Mouse (Mus musculus) embryonic facial prominence, embryonic 14.5 days (tissue): ENCODE data around the gene Nup107. TPM values are rescaled to one million over a fixed set of nuclear protein-coding genes. Genes with fewer than 3 reads are reported as not detected.

Source experiments
- ATAC-seq: fragments of 200-750 bp; cut with Nextera tagmentation; 2 replicates; pipeline ENCODE4 v1.8.0; 2017; ENCODE audit warnings: low read depth, moderate number of reproducible peaks, moderate TSS enrichment
- DNase-seq: peaks from one replicate; pipeline ENCODE4 v3.0.0-alpha.2; 2015; ENCODE audit warnings: low spot score
- H3K27ac ChIP-seq: fragments of 300-500 bp; sonication (generic); replicated peaks from 2 replicates; pipeline ENCODE4 v1.5.1; 2014; ENCODE audit warnings: low read depth, mild to moderate bottlenecking, low read length, moderate library complexity
- H3K27me3 ChIP-seq: fragments of 300-500 bp; sonication (generic); replicated peaks from 2 replicates; pipeline ENCODE4 v1.6.1; 2014; ENCODE audit warnings: low read length; ENCODE audit not compliant: control insufficient read depth, insufficient read depth
- H3K36me3 ChIP-seq: fragments of 300-500 bp; sonication (generic); 2 replicates; pipeline ENCODE4 v1.6.1; 2014; ENCODE audit warnings: low read length, mixed read lengths; ENCODE audit not compliant: control insufficient read depth, insufficient read depth
- H3K4me1 ChIP-seq: fragments of 300-500 bp; sonication (generic); 2 replicates; pipeline ENCODE4 v1.6.1; 2014; ENCODE audit warnings: antibody characterized with exemption, low read length; ENCODE audit not compliant: control insufficient read depth, insufficient read depth
- H3K4me2 ChIP-seq: fragments of 300-500 bp; sonication (generic); 2 replicates; pipeline ENCODE4 v1.6.1; 2014; ENCODE audit warnings: low read depth, mild to moderate bottlenecking, low read length, moderate library complexity, mixed read lengths
- H3K4me3 ChIP-seq: fragments of 300-500 bp; sonication (generic); 2 replicates; pipeline ENCODE4 v1.5.1; 2014; ENCODE audit warnings: low read depth, mild to moderate bottlenecking, low read length
- H3K9ac ChIP-seq: fragments of 300-500 bp; sonication (generic); 2 replicates; pipeline ENCODE4 v1.6.1; 2014; ENCODE audit warnings: low read depth, mild to moderate bottlenecking, low read length, moderate library complexity, mixed read lengths
- H3K9me3 ChIP-seq: fragments of 300-500 bp; sonication (generic); 2 replicates; pipeline ENCODE4 v1.6.1; 2016; ENCODE audit warnings: low read length; ENCODE audit not compliant: control insufficient read depth
- WGBS: fragments of 180-500 bp; shearing (Covaris S2); extraction: QIAGEN DNeasy Blood & Tissue Kit; methylation state at CpG from one replicate; pipeline ENCODE4 v1.1.7; 2014; 5-methylcytosine and 5-hydroxymethylcytosine counted together
- polyA plus RNA-seq: library from polyadenylated mRNA; unstranded; fragments of >200 nt; fragmentation: Nextera tagmentation; extraction: Ambion mirVana; gene quantifications from 2 replicates; pipeline ENCODE4 v1.2.1, GENCODE M21; 2014

Gene Nup107
- polyA plus RNA-seq = 50.6 and 59.6 TPM in 2 replicates

- H3K36me3 ChIP-seq = peaks cover 7% of the 10 kb centered on the region; the same call in 1 of the 2 replicates
- DNase-seq (peak; percentile 99), ATAC-seq (peak; percentile 97)
- no peaks in the 10 kb centered on the region for H3K27me3 ChIP-seq
- H3K9me3 ChIP-seq = no peaks in the 10 kb centered on the region
- peak within 1 kb of the TSS; percentile 89 for H3K9ac ChIP-seq
- H3K4me1 ChIP-seq = peaks cover 13% of the 10 kb centered on the region; the same call in 1 of the 2 replicates
- WGBS = under 1% methylated on average over 71 of the region's 75 CpGs
- H3K27ac ChIP-seq = peak within 1 kb of the TSS; percentile 86
- H3K4me3 ChIP-seq = peak within 1 kb of the TSS; percentile 84
- H3K4me2 ChIP-seq = peak within 1 kb of the TSS; percentile 67
Measured at GRCm38 (mm10) chr10:117792141-117793091, at the start of gene Nup107. Nup107 (minus strand) TSS chr10:117792705.

- 94% methylated on average over 1 of the region's 1 CpGs for WGBS
- no peaks in the 10 kb centered on the region for H3K36me3 ChIP-seq
- H3K4me1 ChIP-seq = peaks cover 11% of the 10 kb centered on the region
- DNase-seq (no peak), ATAC-seq (no peak)
- no peak overlapping the region for H3K4me3 ChIP-seq
- no peak overlapping the region for H3K9ac ChIP-seq
- no peaks in the 10 kb centered on the region for H3K27me3 ChIP-seq
- H3K4me2 ChIP-seq = no peak overlapping the region
- no peak overlapping the region for H3K27ac ChIP-seq
- H3K9me3 ChIP-seq = no peaks in the 10 kb centered on the region
Measured at GRCm38 (mm10) chr10:117841765-117842164, 49.3 kb upstream of the Nup107 start.

DNA sequence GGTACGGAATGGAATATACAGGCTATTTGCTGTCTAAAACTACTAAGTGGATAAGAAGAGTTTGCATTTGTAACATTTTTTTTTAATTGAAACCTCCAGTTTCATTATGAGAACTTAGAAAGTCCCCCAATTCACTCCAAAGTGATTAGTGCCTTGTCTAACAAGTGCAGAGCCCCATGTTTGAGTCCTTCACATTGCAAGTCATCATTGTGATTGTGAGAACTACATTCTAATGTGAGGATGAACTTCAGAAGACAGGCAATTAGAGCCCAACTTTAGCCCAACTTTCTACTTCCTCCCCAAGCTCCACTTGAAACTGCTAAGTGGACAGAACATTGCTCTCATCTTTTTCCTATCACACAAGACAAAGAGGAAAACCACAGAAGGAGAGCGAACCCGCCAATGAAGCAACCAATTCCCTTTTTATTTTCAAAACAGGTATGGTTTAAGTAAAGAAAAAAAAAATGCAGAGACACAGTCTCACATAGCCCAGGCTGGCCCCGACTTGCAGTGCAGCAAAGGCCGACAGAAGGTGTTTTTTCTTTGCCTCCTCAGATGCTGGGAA, 48.0 kb upstream of the Nup107 start:
- DNase-seq (no peak), ATAC-seq (no peak)
- H3K4me1 ChIP-seq = peaks cover 10% of the 10 kb centered on the region
- no peaks in the 10 kb centered on the region for H3K36me3 ChIP-seq
- 83% methylated on average over 5 of the region's 5 CpGs for WGBS
- no peak overlapping the region for H3K9ac ChIP-seq
- H3K27me3 ChIP-seq = no peaks in the 10 kb centered on the region
- no peak overlapping the region for H3K4me2 ChIP-seq
- H3K9me3 ChIP-seq = no peaks in the 10 kb centered on the region
- H3K4me3 ChIP-seq = no peak overlapping the region
- H3K27ac ChIP-seq = no peak overlapping the region

DNA sequence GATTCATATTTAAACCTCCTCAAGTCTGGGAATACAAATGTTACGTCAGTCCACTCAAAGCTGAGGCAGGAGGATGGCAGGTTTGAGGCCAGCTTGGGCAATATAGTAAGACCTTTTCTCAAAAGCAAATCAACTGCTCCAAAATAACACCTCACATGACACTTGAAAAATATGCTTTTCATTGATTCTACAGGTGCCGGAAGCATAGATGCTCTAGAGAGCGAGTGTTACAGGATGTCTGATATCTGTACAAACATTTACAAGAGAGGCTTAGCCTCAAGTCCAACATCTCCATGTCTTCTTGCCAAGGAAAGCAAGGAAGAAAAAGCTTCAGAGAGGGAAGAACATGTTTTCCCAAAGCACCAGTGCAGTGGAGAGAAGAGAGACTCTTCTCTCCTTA, 47.2 kb upstream of the Nup107 start:
- Histone ChIP-seq H3K4me1 (peaks cover 10% of the 10 kb centered on the region), H3K27ac (no peak overlapping the region), H3K9me3 (no peaks in the 10 kb centered on the region), H3K36me3 (no peaks in the 10 kb centered on the region), H3K4me3 (no peak overlapping the region), H3K4me2 (no peak overlapping the region), H3K27me3 (no peaks in the 10 kb centered on the region), H3K9ac (no peak overlapping the region)
- DNase-seq = no peak
- no peak for ATAC-seq
- WGBS = 94% methylated on average over 3 of the region's 3 CpGs

DNA sequence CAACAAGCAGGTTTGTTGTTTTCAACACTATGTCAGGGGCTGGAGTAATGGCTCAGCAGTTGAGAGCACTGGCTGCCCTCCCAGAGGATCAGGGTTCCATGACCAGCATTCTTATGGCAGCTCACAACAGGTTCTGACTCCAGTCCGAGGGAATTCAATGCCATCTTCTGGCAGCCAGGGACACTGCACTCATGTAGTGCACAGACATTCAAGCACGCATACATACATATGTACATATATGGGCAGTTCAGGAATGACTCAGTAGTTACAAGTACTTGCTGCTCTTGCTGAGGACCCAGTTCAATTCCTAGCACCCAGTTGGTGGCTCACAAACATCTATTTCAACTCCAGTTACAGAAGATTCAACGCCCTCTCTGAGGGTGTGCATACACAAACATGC, 46.4 kb upstream of the Nup107 start:
- H3K9ac ChIP-seq = no peak overlapping the region
- ATAC-seq (no peak), DNase-seq (no peak)
- 89% methylated on average over 3 of the region's 3 CpGs for WGBS
- no peak overlapping the region for H3K4me2 ChIP-seq
- H3K4me1 ChIP-seq = peaks cover 5% of the 10 kb centered on the region; the same call in 1 of the 2 replicates
- no peaks in the 10 kb centered on the region for H3K27me3 ChIP-seq
- no peaks in the 10 kb centered on the region for H3K36me3 ChIP-seq
- no peak overlapping the region for H3K4me3 ChIP-seq
- no peaks in the 10 kb centered on the region for H3K9me3 ChIP-seq
- H3K27ac ChIP-seq = no peak overlapping the region

- Histone ChIP-seq H3K4me3 (no peak overlapping the region), H3K9ac (no peak overlapping the region), H3K4me2 (no peak overlapping the region), H3K27me3 (no peaks in the 10 kb centered on the region), H3K9me3 (no peaks in the 10 kb centered on the region), H3K36me3 (no peaks in the 10 kb centered on the region), H3K27ac (no peak overlapping the region), H3K4me1 (no peaks in the 10 kb centered on the region)
- no peak for DNase-seq
- 74% methylated on average over 2 of the region's 2 CpGs for WGBS
- ATAC-seq = no peak
Measured at GRCm38 (mm10) chr10:117836354-117836753, 43.8 kb upstream of the Nup107 start.

- no peak overlapping the region for H3K9ac ChIP-seq
- H3K4me2 ChIP-seq = no peak overlapping the region
- ATAC-seq = no peak
- 72% methylated on average over 5 of the region's 5 CpGs for WGBS
- no peaks in the 10 kb centered on the region for H3K9me3 ChIP-seq
- DNase-seq = no peak
- H3K4me3 ChIP-seq = no peak overlapping the region
- no peaks in the 10 kb centered on the region for H3K27me3 ChIP-seq
- no peak overlapping the region for H3K27ac ChIP-seq
- H3K4me1 ChIP-seq = no peaks in the 10 kb centered on the region
- H3K36me3 ChIP-seq = no peaks in the 10 kb centered on the region
Measured at GRCm38 (mm10) chr10:117835453-117835852, 42.9 kb upstream of the Nup107 start.

GRCm38 (mm10) chr10:117830797-117831196, 38.3 kb upstream of the Nup107 start:
- Histone ChIP-seq H3K4me2 (no peak overlapping the region), H3K4me1 (peaks cover 14% of the 10 kb centered on the region), H3K4me3 (no peak overlapping the region), H3K27me3 (no peaks in the 10 kb centered on the region), H3K36me3 (no peaks in the 10 kb centered on the region), H3K9ac (no peak overlapping the region), H3K27ac (no peak overlapping the region), H3K9me3 (no peaks in the 10 kb centered on the region)
- DNase-seq = no peak
- ATAC-seq = no peak
- WGBS = 90% methylated on average over 3 of the region's 3 CpGs
